Mouse (Mus musculus): ENCODE measurements around the gene Mt4.
"Not testable (repeated sequence)": the region's sequence is repeated elsewhere in the genome, so short reads cannot be mapped to it uniquely, and the experiment has no call there.

The Mt4 gene

GRCm38 (mm10) chr8:94136192-94136591 is 805 bp upstream of the Mt4 start:
- no peak for DNase-seq

- no peak for DNase-seq
Observed at GRCm38 (mm10) chr8:94140266-94140795, 3.3 kb downstream of the Mt4 start.

GRCm38 (mm10) chr8:94148236-94148635 is 11.2 kb downstream of the Mt4 start:
- DNase-seq: no peak

GRCm38 (mm10) chr8:94150925-94151324 is 13.9 kb downstream of the Mt4 start:
- no peak for DNase-seq

GRCm38 (mm10) chr8:94152513-94153300 is 15.7 kb downstream of the Mt4 start, which contains the start of gene Mt3:
TSS of gene Mt3 (plus strand) at chr8:94152607.
- peak; percentile 85 for DNase-seq

- DNase-seq: peak; percentile 27
Observed at GRCm38 (mm10) chr8:94153451-94153850, 16.5 kb downstream of the Mt4 start.

GRCm38 (mm10) chr8:94154537-94154936 is 17.5 kb downstream of the Mt4 start:
- no peak for DNase-seq

- DNase-seq: no peak
Observed at GRCm38 (mm10) chr8:94156092-94156491, 19.1 kb downstream of the Mt4 start.

- not testable (repeated sequence) for DNase-seq
Observed at GRCm38 (mm10) chr8:94165772-94166171, 28.8 kb downstream of the Mt4 start.

GRCm38 (mm10) chr8:94167244-94167643 is 30.2 kb downstream of the Mt4 start:
- DNase-seq: peak; percentile 84

- no peak for DNase-seq
Observed at GRCm38 (mm10) chr8:94169547-94169946, 32.5 kb downstream of the Mt4 start.

GRCm38 (mm10) chr8:94171321-94171755 is 34.3 kb downstream of the Mt4 start:
- DNase-seq: no peak

- DNase-seq: peak; percentile 47
Observed at GRCm38 (mm10) chr8:94172075-94172808, 35.2 kb downstream of the Mt4 start, which contains the start of gene Mt2. TSS of gene Mt2 (plus strand) at chr8:94172664.

GRCm38 (mm10) chr8:94172809-94173732 is 36.1 kb downstream of the Mt4 start:
- no peak for DNase-seq

GRCm38 (mm10) chr8:94173848-94174403 is 36.9 kb downstream of the Mt4 start:
- no peak for DNase-seq

- no peak for DNase-seq
Observed at GRCm38 (mm10) chr8:94174619-94175213, 37.7 kb downstream of the Mt4 start.

GRCm38 (mm10) chr8:94177716-94178390 is 40.9 kb downstream of the Mt4 start:
- no peak for DNase-seq

- DNase-seq: peak; percentile 70
Observed at GRCm38 (mm10) chr8:94178857-94179712, 42.1 kb downstream of the Mt4 start, which contains the start of gene Mt1. TSS of gene Mt1 (plus strand) at chr8:94179082.

- no peak for DNase-seq
Observed at GRCm38 (mm10) chr8:94179713-94180560, 42.9 kb downstream of the Mt4 start.

All from cerebellum, adult 11 months (tissue).